ENCODE assay signal across 7 mouse cellular contexts in genomic region chr4:65124369-65125151, GRCm38 (mm10). TPM values are rescaled to one million over a fixed set of nuclear protein-coding genes. Genes with fewer than 3 reads are reported as not detected.
DNase-seq lines count a peak whose midpoint lies in the region; ATAC-seq lines count a peak whose summit lies in the region.

No protein-coding gene starts in this region.

- intact Hi-C loops in heart, postnatal 10 days (cut with DNase I): loop anchor here (10.0 kb wide), 1 partner anchor 590 kb away; no protein-coding TSS in a partner anchor

- WGBS in embryonic facial prominence, embryonic 10.5 days: under 1% methylated on average over 80 of the region's 80 CpGs
- WGBS in limb, embryonic 12.5 days: 1% methylated on average over 52 of the region's 80 CpGs
- under 1% methylated on average over 58 of the region's 80 CpGs for WGBS in neural tube, embryonic 12.5 days

- H3K36me3 ChIP-seq in embryonic facial prominence, embryonic 10.5 days (replicated peaks): no peaks in the 10 kb centered on the region
- H3K36me3 ChIP-seq in limb, embryonic 12.5 days: no peaks in the 10 kb centered on the region
- no peaks in the 10 kb centered on the region for H3K36me3 ChIP-seq in neural tube, embryonic 12.5 days

- H3K27me3 ChIP-seq in embryonic facial prominence, embryonic 10.5 days (replicated peaks; ENCODE audit: low read depth, poor library complexity, severe bottlenecking): peaks cover 82% of the 10 kb centered on the region
- peaks cover 19% of the 10 kb centered on the region for H3K27me3 ChIP-seq in limb, embryonic 12.5 days
- H3K27me3 ChIP-seq in neural tube, embryonic 12.5 days (replicated peaks): peaks cover 27% of the 10 kb centered on the region

- peak overlapping the region; percentile 80 for H3K4me2 ChIP-seq in limb, embryonic 12.5 days
- H3K4me2 ChIP-seq in neural tube, embryonic 12.5 days (replicated peaks): peak overlapping the region; percentile 91

- H3K4me3 ChIP-seq in embryonic facial prominence, embryonic 10.5 days: peak overlapping the region; percentile 68
- peak overlapping the region; percentile 58 for H3K4me3 ChIP-seq in limb, embryonic 12.5 days (replicated peaks)
- H3K4me3 ChIP-seq in neural tube, embryonic 12.5 days: peak overlapping the region; percentile 57

- no peak; the same call in 1 of the 2 replicates for ATAC-seq in limb, embryonic 12.5 days (ENCODE audit: insufficient number of reproducible peaks, insufficient read depth, low FRiP score, low TSS enrichment, low read depth)
- peak; percentile 68 for ATAC-seq in neural tube, embryonic 12.5 days (ENCODE audit: low FRiP score, low read depth)
- ATAC-seq in CD4-positive, CD25-positive, alpha-beta regulatory T cell, adult 4 months: no peak

- peak; percentile 23 for DNase-seq in urinary bladder, adult 2 months (ENCODE audit: low spot score)
- no peak for DNase-seq in urinary bladder, adult 18-20 months (ENCODE audit: low spot score in 2 of 2)
- peak; percentile 63 for DNase-seq in embryonic facial prominence, embryonic 10.5 days (ENCODE audit: low spot score)
- DNase-seq in heart, postnatal 10 days: peak; percentile 22 to 35

- H3K9ac ChIP-seq in limb, embryonic 12.5 days (replicated peaks): peak overlapping the region; percentile 67
- H3K9ac ChIP-seq in neural tube, embryonic 12.5 days: peak overlapping the region; percentile 52

- H3K27ac ChIP-seq in embryonic facial prominence, embryonic 10.5 days (replicated peaks): peak overlapping the region; percentile 80
- H3K27ac ChIP-seq in limb, embryonic 12.5 days: peak overlapping the region; percentile 87
- H3K27ac ChIP-seq in neural tube, embryonic 12.5 days: no peak overlapping the region

- H3K4me1 ChIP-seq in embryonic facial prominence, embryonic 10.5 days: peaks cover 42% of the 10 kb centered on the region
- peaks cover 22% of the 10 kb centered on the region for H3K4me1 ChIP-seq in limb, embryonic 12.5 days (replicated peaks)
- peaks cover 21% of the 10 kb centered on the region; the same call in 1 of the 2 replicates for H3K4me1 ChIP-seq in neural tube, embryonic 12.5 days

- H3K9me3 ChIP-seq in embryonic facial prominence, embryonic 10.5 days: no peaks in the 10 kb centered on the region
- no peaks in the 10 kb centered on the region for H3K9me3 ChIP-seq in limb, embryonic 12.5 days
- no peaks in the 10 kb centered on the region for H3K9me3 ChIP-seq in neural tube, embryonic 12.5 days

RNA-seq across cellular contexts. Expression of gene Pappa, which starts 0.6 kb away (rescaled TPM):
- polyA plus RNA-seq in urinary bladder, adult 2 months (2012; rRNA removed): 1.3 and 1.8 TPM in 2 replicates
- polyA plus RNA-seq in embryonic facial prominence, embryonic 10.5 days (2016; fragmentation: Nextera tagmentation; extraction: Ambion mirVana): 0.70 and 0.80 TPM in 2 replicates
- under 1 TPM; 0.94 to 0.98 TPM for total RNA-seq in heart, postnatal 10 days (2021)
- 0.87 and 1.1 TPM in 2 replicates for polyA plus RNA-seq in limb, embryonic 12.5 days (2016; fragmentation: Nextera tagmentation; extraction: Ambion mirVana)
- polyA plus RNA-seq in neural tube, embryonic 12.5 days (2016; fragmentation: Nextera tagmentation; extraction: Ambion mirVana): 0.80 and 0.82 TPM in 2 replicates
- under 1 TPM in 1 of 2 experiments, not detected in 1; 0.04 TPM for polyA plus RNA-seq in CD4-positive, CD25-positive, alpha-beta regulatory T cell, adult 4 months (2017; shearing (Covaris generic))

Comparison
In these comparisons a context has a peak if more than half of its experiments do, and no peak if none do; other contexts are left out.
1. DNase-seq: peak in urinary bladder, adult 2 months (single experiment), embryonic facial prominence, embryonic 10.5 days (single experiment) and heart, postnatal 10 days (2 of 2); none in urinary bladder, adult 18-20 months (0 of 2).
2. Peak in every context shown above with its lines, with median percentiles within 50 percentile points of each other: H3K4me3 ChIP-seq.